Mouse (Mus musculus) urinary bladder, postnatal 14 days (tissue): ENCODE measurements around the gene Nus1.

Source experiments
- DNase-seq: peaks from one replicate; pipeline ENCODE4 v3.0.0; 2021; ENCODE audit warnings: low spot score

Gene Nus1

GRCm38 (mm10) chr10:52417998-52418860, 882 bp downstream of the Nus1 start:
- no peak for DNase-seq

DNA sequence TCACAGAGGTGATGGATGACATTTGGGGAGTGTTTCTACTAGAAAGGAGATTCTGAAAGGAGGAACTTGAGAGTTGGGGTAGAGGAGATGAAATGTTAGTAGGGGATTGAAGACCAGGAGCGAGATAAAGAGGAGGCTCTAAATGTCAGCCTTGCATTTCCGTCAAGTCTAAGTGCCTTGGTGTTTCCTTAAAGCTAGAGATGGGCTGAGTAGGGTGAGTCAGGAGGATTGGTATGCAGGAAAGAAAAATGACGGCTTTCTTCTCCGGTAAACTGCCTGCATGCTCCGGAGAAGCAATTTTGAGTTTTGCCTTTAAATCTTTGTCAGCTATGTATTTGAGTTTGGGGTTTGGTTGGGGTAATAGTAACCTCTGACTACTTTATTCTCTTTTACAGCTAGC, 1.6 kb downstream of the Nus1 start:
- no peak for DNase-seq

GRCm38 (mm10) chr10:52419402-52419801, 2.1 kb downstream of the Nus1 start:
- DNase-seq = no peak

DNA sequence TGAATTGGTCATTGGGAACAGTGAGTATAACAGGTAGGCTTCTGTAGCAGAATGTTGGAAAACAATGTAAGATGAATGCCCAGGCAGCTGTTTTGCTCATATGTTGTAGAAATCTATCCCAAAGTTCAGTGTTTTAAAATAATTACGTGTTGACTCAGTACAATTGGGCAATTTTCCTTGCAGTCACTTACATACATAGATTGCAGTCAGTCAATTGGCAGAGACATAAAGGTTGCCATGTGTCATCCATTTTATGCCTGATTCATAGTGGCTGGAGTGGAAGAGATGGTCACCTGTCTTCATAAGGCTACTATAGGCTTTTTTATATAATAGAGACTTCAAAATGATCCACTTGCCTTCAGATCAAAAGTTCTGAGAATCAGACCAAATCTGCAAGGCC, 3.2 kb downstream of the Nus1 start:
- DNase-seq = no peak

DNA sequence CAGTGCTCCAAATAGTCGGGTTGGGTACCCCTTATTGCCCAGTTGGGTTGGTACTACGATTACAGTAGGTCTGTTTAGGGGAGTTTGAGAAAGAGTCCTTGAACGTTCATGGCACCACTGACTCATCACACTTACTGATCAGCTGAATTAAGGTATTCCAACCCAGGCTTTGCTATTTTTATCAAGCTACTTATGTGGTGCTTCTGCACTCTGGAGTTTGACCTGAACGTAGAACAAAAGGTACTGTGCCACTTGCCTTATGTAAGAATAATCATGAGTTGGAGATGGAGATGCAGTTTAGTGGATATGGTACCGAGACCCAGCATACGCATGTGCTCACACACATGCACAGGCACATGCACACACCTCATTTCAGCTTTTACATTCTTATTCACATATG, 4.4 kb downstream of the Nus1 start:
- no peak for DNase-seq

DNA sequence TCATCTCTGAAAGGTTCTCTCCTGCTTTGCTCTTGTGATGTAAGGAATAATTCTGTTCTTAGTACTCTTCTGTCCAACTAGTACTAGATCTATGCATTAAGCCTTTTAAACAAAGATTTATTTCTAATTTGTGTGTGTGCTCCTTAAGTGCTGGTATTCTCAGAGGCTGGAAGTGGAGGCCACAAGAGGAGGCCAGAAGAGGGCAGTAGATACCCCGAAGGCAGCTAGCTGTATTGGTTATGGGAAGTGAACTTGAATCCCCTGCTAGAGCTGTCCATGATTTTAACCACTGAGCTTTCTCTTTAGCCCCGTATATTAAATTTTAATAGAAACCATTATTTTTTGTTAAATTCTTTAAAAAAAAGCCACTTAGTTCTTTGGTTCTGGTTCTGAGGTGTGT, 5.8 kb downstream of the Nus1 start:
- DNase-seq = no peak

DNA sequence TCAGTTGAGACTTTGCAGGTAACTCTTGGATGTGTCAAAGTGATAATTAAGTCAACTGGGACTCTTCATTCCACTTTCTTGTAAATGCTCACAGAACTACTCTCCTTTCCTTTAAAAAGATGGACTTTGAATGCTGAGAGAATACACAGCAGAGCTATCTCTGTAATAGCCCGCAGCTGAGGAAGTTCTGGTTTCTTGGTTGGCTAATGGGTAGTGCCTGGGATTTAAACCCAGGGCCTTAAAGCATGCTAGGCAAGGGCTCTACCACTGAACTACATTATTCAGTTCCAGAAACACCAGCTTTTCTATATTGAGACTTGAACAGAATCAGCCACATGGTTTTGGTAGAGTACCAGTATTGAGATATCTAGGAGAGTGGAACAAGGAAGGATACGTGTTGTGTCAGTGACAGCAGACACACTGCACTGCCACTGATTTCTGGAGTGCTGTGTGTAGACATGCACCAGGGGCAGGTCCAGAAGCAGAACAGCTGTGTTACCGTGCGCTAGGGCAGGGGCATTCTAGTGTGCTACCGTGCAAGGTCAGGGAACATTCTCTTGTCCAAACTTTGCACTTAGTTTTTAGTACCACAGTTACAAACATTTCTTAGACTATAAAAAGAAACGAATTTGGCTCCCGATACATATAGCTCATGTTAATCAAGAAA, 9.1 kb downstream of the Nus1 start:
- DNase-seq = no peak

DNA sequence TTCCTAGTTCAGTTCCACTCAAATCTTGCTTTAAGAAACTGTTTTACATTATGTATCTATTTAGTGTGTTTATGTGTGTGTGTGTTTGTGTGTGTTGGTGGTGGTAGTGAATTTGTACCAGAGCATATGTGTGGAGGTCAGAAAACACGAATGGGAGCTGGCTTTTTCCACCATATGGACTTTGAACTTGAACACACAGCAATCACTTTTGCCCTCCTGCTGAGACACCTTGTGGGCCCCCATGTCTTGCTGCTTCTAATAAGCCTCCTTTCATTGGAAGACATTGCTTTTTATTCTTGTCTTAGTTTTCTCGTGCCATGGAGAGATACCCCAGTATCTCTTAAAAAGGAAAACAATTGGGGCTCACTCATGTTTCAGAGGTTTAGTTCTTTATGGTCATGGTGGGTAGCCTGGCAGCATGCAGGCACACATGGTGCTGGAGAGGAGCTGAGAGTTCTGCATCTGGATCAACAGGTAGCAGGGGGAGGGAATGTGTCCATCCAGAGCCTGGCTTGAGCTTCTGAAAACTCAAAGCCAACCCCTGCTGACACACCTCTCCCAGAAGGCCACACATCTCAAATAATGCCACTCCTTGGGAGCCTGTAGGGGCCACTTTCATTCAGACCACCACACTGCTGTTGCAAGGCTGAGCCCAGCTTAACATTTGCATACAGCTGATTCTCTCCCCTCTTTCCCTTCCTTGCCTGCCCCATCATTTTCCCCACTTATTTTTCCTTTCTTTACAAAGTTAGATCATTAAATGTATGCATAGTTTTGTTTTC, 10.5 kb downstream of the Nus1 start:
- no peak for DNase-seq

- no peak for DNase-seq
These were observed 13.6 kb downstream of the Nus1 start for GRCm38 (mm10) chr10:52430953-52431352.

DNA sequence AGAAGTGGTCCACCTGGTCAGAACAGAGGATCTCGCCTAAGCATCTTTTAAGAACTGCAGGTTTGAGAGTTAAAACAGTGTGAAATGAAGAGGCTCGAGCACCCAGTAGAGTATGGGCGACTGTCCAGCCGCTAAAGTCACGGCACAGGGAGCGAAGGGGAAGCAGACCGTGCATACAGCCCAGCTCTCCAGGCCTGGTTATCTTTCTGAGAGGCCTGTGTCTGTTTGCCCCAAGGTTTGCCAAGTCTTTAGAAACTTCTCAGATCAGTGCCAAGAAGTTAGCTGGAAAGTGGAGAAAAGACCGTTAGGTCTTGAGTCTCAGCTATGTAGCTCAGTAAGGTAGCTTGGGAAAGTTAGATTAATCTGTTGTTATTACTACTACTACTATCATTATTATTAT, 17.5 kb downstream of the Nus1 start:
- DNase-seq = no peak

DNA sequence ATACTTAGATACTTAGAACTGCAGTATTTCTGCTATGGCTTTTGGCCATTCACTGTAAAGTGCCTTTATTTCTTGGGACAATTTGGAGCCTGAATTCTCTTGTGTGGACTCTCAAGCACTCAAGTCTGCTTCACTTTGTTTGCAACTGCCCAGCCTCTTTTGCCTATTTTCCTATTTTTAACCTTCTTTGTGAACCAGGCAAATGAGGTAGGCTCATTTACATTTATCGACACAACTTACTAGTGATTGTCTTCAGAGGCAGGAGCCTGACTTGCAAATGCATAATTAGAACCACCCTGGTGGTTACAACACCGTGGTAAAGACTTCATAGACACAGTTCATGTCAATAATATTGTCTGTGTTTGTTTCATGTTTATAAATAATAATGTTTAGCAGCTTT, 43.3 kb downstream of the Nus1 start:
- no peak for DNase-seq

DNA sequence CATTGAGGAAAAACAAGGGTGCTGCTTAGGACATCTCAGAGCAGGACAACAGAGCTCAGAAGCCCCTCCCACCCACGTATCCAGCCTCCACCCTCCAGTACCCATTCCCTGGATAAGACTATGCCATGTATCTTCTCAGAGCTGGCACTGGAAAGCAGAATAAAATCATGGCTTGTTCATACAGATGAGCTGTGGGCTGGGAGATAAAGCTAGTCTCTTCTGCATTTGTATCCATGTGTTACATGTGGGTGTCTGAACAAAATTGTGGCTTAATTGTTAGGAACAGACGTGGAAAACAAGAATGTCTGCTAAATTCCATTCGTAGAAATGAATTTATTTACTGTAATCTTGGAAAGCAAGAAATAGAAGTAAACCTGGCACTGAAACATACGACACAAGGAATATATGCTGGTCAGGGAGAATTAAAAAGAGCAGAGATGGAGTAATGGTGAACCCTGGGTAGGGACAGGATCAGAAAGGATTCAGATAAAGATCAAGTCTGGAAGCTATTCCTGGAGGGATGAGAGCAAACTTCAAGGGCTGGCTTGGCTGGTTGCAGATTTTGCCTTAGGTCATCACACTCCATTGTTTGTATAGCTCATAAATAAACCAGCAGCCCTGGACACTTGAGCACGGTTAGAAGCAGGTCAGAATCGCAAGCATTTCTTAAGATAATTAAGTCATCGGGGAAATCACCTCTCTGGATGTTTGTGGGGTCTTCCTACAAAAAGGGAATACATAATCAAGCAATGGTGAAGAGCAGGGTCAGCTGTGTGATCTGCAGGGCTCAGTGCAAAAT, 46.8 kb downstream of the Nus1 start:
- no peak for DNase-seq

GRCm38 (mm10) chr10:52471520-52471919, 54.2 kb downstream of the Nus1 start:
- DNase-seq = no peak
